Mouse (Mus musculus): ENCODE data around the gene Pced1a.

GRCm38 (mm10) chr2:130386212-130386611 is 38.3 kb downstream of the Pced1a start:
- TF ChIP-seq POLR2A (IDR thresholded peaks at IDR 0.05; ENCODE audit: low read depth, low read length) (no peak), CTCF (IDR thresholded peaks at IDR 0.05; ENCODE audit: extremely low read depth, insufficient read length, insufficient replicate concordance, low read depth, low read length) (no peak)

All from small intestine, adult 2 months (tissue).